Mouse (Mus musculus) olfactory bulb, adult 2 months (tissue): ENCODE measurements around the gene Braf.
"Not testable (repeated sequence)": the region's sequence is repeated elsewhere in the genome, so short reads cannot be mapped to it uniquely, and the experiment has no call there.

Source experiments
- CTCF ChIP-seq: fragments of 200-500 bp; IDR thresholded peaks from 2 replicates; pipeline ENCODE4 v1.5.1; 2012; ENCODE audit warnings: low read depth, mild to moderate bottlenecking, low read length, moderate library complexity; ENCODE audit not compliant: insufficient read depth
- POLR2A ChIP-seq: fragments of 200-500 bp; IDR thresholded peaks from 2 replicates; pipeline ENCODE4 v1.6.1; 2012; ENCODE audit warnings: mild to moderate bottlenecking, low read depth, low read length, moderate library complexity; ENCODE audit not compliant: insufficient read depth

DNA sequence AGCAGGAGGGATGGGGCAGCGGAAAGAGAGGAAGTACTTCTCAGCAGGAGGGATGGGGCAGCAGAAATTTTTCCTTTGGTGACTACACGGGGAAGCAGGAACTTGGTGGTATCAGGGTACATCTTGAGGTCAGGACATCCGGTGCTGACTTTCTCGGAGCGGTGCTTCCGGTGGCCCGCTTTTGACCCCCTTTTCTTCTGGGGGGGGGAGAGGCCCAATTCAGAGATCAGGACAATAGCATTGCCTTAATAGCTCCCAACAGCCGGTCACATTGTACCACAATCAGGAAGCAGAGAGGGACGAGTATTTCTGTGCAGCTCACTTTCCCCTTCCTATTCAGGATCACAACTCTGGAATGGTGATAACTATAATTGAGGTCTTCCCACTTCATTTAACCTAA is 14.4 kb upstream of the Braf start:
- TF ChIP-seq POLR2A, CTCF: not testable (repeated sequence)
